In genomic region chr4:68404364-68404763, GRCm38 (mm10) we compare ENCODE assay signal across 21 mouse cellular contexts.
DNase-seq lines count a peak whose midpoint lies in the region; ATAC-seq lines count a peak whose summit lies in the region.
"Had no signal": no experiment of that assay in that cellular context is flagged by ENCODE, and none has a peak within 500 bp of the region (broad histone marks: within the 10 kb centered on the region; RNA-seq: fewer than 3 reads in every experiment).

No protein-coding gene starts in this region.

- WGBS in forebrain, embryonic 14.5 days = 53% methylated on average over 3 of the region's 3 CpGs
- 50% methylated on average over 3 of the region's 3 CpGs for WGBS in forebrain, embryonic 16.5 days
- 65% methylated on average over 3 of the region's 3 CpGs for WGBS in midbrain, embryonic 14.5 days
- WGBS in midbrain, embryonic 11.5 days = 86% methylated on average over 3 of the region's 3 CpGs

- no peaks in the 10 kb centered on the region for H3K9me3 ChIP-seq in forebrain, embryonic 14.5 days (replicated peaks; ENCODE audit: control insufficient read depth, low read length)
- H3K9me3 ChIP-seq in forebrain, embryonic 16.5 days (ENCODE audit: control insufficient read depth, low read length) = no peaks in the 10 kb centered on the region
- H3K9me3 ChIP-seq in midbrain, embryonic 14.5 days (ENCODE audit: control insufficient read depth, low read length) = no peaks in the 10 kb centered on the region
- H3K9me3 ChIP-seq in midbrain, embryonic 11.5 days (ENCODE audit: control insufficient read depth, low read length) = no peaks in the 10 kb centered on the region
- H3K9me3 ChIP-seq: embryonic facial prominence, embryonic 13.5 days; limb, embryonic 10.5 days had no signal

- no peak overlapping the region for H3K27ac ChIP-seq in forebrain, embryonic 14.5 days (ENCODE audit: low read depth, low read length)
- H3K27ac ChIP-seq in forebrain, embryonic 16.5 days (ENCODE audit: low read length) = no peak overlapping the region
- no peak overlapping the region for H3K27ac ChIP-seq in midbrain, embryonic 14.5 days (replicated peaks; ENCODE audit: low read depth, low read length)
- no peak overlapping the region for H3K27ac ChIP-seq in midbrain, embryonic 11.5 days (ENCODE audit: low read depth, low read length)
- H3K27ac ChIP-seq: embryonic facial prominence, embryonic 13.5 days; limb, embryonic 10.5 days; stomach, postnatal 0 days had no signal

- no peaks in the 10 kb centered on the region for H3K27me3 ChIP-seq in forebrain, embryonic 14.5 days (replicated peaks; ENCODE audit: control insufficient read depth, insufficient read depth, low read length)
- no peaks in the 10 kb centered on the region for H3K27me3 ChIP-seq in forebrain, embryonic 16.5 days (replicated peaks; ENCODE audit: control insufficient read depth, insufficient read depth, low read length)
- H3K27me3 ChIP-seq in midbrain, embryonic 14.5 days (ENCODE audit: control insufficient read depth, insufficient read depth, low read length) = no peaks in the 10 kb centered on the region
- no peaks in the 10 kb centered on the region for H3K27me3 ChIP-seq in midbrain, embryonic 11.5 days (ENCODE audit: control insufficient read depth, insufficient read depth, low read length)
- H3K27me3 ChIP-seq: embryonic facial prominence, embryonic 13.5 days had no signal

- DNase-seq in forebrain, embryonic 14.5 days (ENCODE audit: low spot score) = peak; percentile 28
- peak; percentile 12 for DNase-seq in midbrain, embryonic 14.5 days
- DNase-seq in midbrain, embryonic 11.5 days (ENCODE audit: low spot score, missing footprints) = no peak
- peak; percentile 19 to 36 for DNase-seq in cerebellum, adult 18-20 months
- DNase-seq in cerebellum, postnatal 36 days = peak; percentile 6 to 19
- no peak for DNase-seq in urinary bladder, adult 2 months (ENCODE audit: low spot score)
- no peak for DNase-seq in testis, postnatal 14 days (ENCODE audit: low spot score)
- DNase-seq: adrenal gland, adult 8-10 months; gastrocnemius, postnatal 36 days; heart, postnatal 14 days; kidney, adult 9 months; kidney, postnatal 36 days; lung, embryonic 14.5 days; thymus, postnatal 14 days had no signal

- no peak for ATAC-seq in forebrain, embryonic 14.5 days
- ATAC-seq in forebrain, embryonic 16.5 days = no peak
- ATAC-seq in midbrain, embryonic 14.5 days (ENCODE audit: low FRiP score, low TSS enrichment) = no peak
- no peak for ATAC-seq in midbrain, embryonic 11.5 days (ENCODE audit: low FRiP score)
- ATAC-seq: midbrain, embryonic 16.5 days had no signal

- H3K4me1 ChIP-seq in forebrain, embryonic 14.5 days (ENCODE audit: control insufficient read depth, insufficient read depth, low read length) = no peaks in the 10 kb centered on the region
- no peaks in the 10 kb centered on the region for H3K4me1 ChIP-seq in forebrain, embryonic 16.5 days (replicated peaks; ENCODE audit: control insufficient read depth, insufficient read depth, low read length)
- no peaks in the 10 kb centered on the region for H3K4me1 ChIP-seq in midbrain, embryonic 14.5 days (ENCODE audit: control insufficient read depth, insufficient read depth, low read length)
- no peaks in the 10 kb centered on the region for H3K4me1 ChIP-seq in midbrain, embryonic 11.5 days (ENCODE audit: control insufficient read depth, insufficient read depth, low read length)
- H3K4me1 ChIP-seq: embryonic facial prominence, embryonic 13.5 days; limb, embryonic 10.5 days had no signal

- no peak overlapping the region for H3K4me2 ChIP-seq in forebrain, embryonic 14.5 days (ENCODE audit: low read length)
- H3K4me2 ChIP-seq in forebrain, embryonic 16.5 days (ENCODE audit: low read length) = no peak overlapping the region
- no peak overlapping the region for H3K4me2 ChIP-seq in midbrain, embryonic 14.5 days (ENCODE audit: low read length)
- no peak overlapping the region for H3K4me2 ChIP-seq in midbrain, embryonic 11.5 days
- H3K4me2 ChIP-seq: embryonic facial prominence, embryonic 13.5 days; heart, embryonic 11.5 days; liver, embryonic 11.5 days; lung, embryonic 14.5 days had no signal

- no peak overlapping the region for H3K4me3 ChIP-seq in forebrain, embryonic 14.5 days (ENCODE audit: low read depth, low read length)
- no peak overlapping the region for H3K4me3 ChIP-seq in forebrain, embryonic 16.5 days (replicated peaks; ENCODE audit: low read length)
- no peak overlapping the region for H3K4me3 ChIP-seq in midbrain, embryonic 14.5 days (replicated peaks; ENCODE audit: low read depth, low read length)
- no peak overlapping the region for H3K4me3 ChIP-seq in midbrain, embryonic 11.5 days (ENCODE audit: low read depth, low read length)
- H3K4me3 ChIP-seq: embryonic facial prominence, embryonic 13.5 days; limb, embryonic 10.5 days had no signal

- H3K9ac ChIP-seq in forebrain, embryonic 14.5 days (ENCODE audit: low read length) = no peak overlapping the region
- no peak overlapping the region for H3K9ac ChIP-seq in forebrain, embryonic 16.5 days (replicated peaks; ENCODE audit: low read depth, low read length)
- H3K9ac ChIP-seq in midbrain, embryonic 14.5 days (replicated peaks; ENCODE audit: low read length) = no peak overlapping the region
- H3K9ac ChIP-seq in midbrain, embryonic 11.5 days (ENCODE audit: low read length) = no peak overlapping the region
- H3K9ac ChIP-seq: embryonic facial prominence, embryonic 13.5 days; lung, embryonic 14.5 days had no signal

- no peaks in the 10 kb centered on the region for H3K36me3 ChIP-seq in forebrain, embryonic 14.5 days (ENCODE audit: control insufficient read depth, insufficient read depth, low read length)
- no peaks in the 10 kb centered on the region for H3K36me3 ChIP-seq in forebrain, embryonic 16.5 days (ENCODE audit: control insufficient read depth, insufficient read depth)
- H3K36me3 ChIP-seq in midbrain, embryonic 14.5 days (ENCODE audit: control insufficient read depth, insufficient read depth, low read length) = no peaks in the 10 kb centered on the region
- no peaks in the 10 kb centered on the region for H3K36me3 ChIP-seq in midbrain, embryonic 11.5 days (ENCODE audit: control insufficient read depth, insufficient read depth, low read length)
- H3K36me3 ChIP-seq: embryonic facial prominence, embryonic 13.5 days; limb, embryonic 10.5 days had no signal

Comparison
In these comparisons a context has a peak if more than half of its experiments do, and no peak if none do; other contexts are left out.
1. DNase-seq: peak in forebrain, embryonic 14.5 days (single experiment), midbrain, embryonic 14.5 days (single experiment), cerebellum, adult 18-20 months (2 of 2) and cerebellum, postnatal 36 days (2 of 2); none in midbrain, embryonic 11.5 days (single experiment), urinary bladder, adult 2 months (single experiment) and testis, postnatal 14 days (single experiment).